In genomic region chr11:3686318-3686717, GRCm38 (mm10) we compare ENCODE assay signal across 16 mouse cellular contexts.
"Had no signal": no experiment of that assay in that cellular context is flagged by ENCODE, and none has a peak within 500 bp of the region (broad histone marks: within the 10 kb centered on the region; RNA-seq: fewer than 3 reads in every experiment).

No protein-coding gene starts in this region.

- H3K9me3 ChIP-seq: limb, embryonic 12.5 days; liver, embryonic 13.5 days; midbrain, embryonic 13.5 days; neural tube, embryonic 15.5 days had no signal

- H3K4me2 ChIP-seq: limb, embryonic 12.5 days; liver, embryonic 13.5 days; midbrain, embryonic 13.5 days; neural tube, embryonic 15.5 days had no signal

- H3K9ac ChIP-seq: limb, embryonic 12.5 days; liver, embryonic 13.5 days; liver, postnatal 0 days; midbrain, embryonic 13.5 days; neural tube, embryonic 15.5 days had no signal

- H3K27me3 ChIP-seq: limb, embryonic 12.5 days; liver, embryonic 13.5 days; midbrain, embryonic 13.5 days; neural tube, embryonic 15.5 days had no signal

- H3K4me3 ChIP-seq: limb, embryonic 12.5 days; liver, embryonic 13.5 days; midbrain, embryonic 13.5 days; myocyte; neural tube, embryonic 15.5 days had no signal

- ATAC-seq: inflammation-experienced regulatory T-cells, adult 6 months; intestine, postnatal 0 days; liver, postnatal 0 days; midbrain, embryonic 13.5 days had no signal

- DNase-seq: kidney, adult 8-10 months; kidney, postnatal 10 days; kidney, postnatal 4 days; liver; liver, embryonic 13.5 days; liver, postnatal 0 days; retina, postnatal 1 day; right cerebral cortex, postnatal 4 days; spleen, adult 18-20 months; thymus, postnatal 14 days had no signal

- H3K4me1 ChIP-seq: limb, embryonic 12.5 days; liver, embryonic 13.5 days; midbrain, embryonic 13.5 days; neural tube, embryonic 15.5 days had no signal

- H3K27ac ChIP-seq: limb, embryonic 12.5 days; liver, embryonic 13.5 days; midbrain, embryonic 13.5 days; neural tube, embryonic 15.5 days had no signal
